Mouse (Mus musculus): ENCODE results near the gene Pdzph1.

GRCm38 (mm10) chr17:58873356-58873755, 117.8 kb downstream of the Pdzph1 start:
- TF ChIP-seq GATA1 (IDR thresholded peaks at IDR 0.05; ENCODE audit: borderline replicate concordance, low read length) (no peak), FLI1 (IDR thresholded peaks at IDR 0.05; ENCODE audit: low read length) (no peak)
